Mouse (Mus musculus): ENCODE measurements around the gene Gm4131.

Gene Gm4131

DNA sequence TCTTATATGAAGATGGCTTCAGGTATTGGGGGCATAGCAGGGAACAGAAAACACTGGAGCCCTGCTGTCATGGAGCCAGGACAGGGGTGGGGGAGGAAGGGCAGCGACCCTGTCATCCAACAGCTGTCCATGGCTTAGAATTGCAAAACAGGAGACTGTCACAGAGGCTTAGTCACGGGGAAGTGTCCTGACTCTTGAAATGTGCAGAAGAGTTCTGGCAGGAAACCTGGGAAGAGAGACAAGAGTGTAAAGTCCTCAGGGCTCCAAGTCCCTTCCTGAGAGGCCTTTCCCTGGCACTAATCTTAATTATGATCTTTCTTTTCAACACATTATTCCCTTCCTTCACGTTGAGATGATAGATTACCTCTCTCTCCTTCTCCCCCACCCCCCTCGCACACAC lies 16.6 kb downstream of the Gm4131 start:
- in situ Hi-C loops (cut with MboI, MseI) = no loop called here

DNA sequence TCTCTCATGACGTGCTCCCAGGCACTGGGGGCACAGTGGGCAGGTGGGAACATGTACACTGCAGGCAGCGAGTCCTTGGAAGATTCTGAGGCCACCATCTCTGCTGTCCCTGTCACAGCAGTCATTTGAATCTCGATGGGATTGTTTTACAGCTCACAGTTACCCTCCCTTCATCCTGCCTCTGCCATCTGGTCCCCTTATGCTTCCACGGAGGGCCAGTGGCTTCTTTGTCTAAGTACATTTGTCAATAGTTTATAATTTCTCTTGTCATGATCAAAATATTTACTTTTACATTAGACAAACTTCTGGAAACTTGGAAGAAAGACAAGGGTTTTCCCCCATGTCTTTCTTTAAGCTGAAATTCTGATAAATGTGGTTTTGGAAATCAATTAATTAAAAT lies 20.0 kb downstream of the Gm4131 start:
- in situ Hi-C loops (cut with MboI, MseI) = no loop called here

DNA sequence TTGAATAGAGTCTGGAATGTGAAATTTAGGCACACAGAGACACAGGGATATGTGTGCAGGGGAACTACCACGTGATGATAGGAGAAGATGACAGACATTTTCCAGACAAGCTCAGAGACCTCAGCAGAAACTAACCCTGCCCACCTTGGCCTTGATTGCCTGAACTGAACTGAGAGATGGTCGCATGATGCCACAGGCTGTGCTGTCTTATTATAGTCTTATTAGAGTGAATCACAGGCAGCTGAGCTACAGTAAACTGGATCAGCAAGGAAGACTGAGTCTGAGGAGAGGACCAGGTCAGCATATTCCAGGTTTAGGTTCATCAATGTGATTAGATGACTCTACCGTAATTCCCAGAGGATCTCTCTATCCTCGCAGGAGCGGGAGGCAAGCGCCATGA lies 20.4 kb downstream of the Gm4131 start:
- in situ Hi-C loops (cut with MboI, MseI) = no loop called here

DNA sequence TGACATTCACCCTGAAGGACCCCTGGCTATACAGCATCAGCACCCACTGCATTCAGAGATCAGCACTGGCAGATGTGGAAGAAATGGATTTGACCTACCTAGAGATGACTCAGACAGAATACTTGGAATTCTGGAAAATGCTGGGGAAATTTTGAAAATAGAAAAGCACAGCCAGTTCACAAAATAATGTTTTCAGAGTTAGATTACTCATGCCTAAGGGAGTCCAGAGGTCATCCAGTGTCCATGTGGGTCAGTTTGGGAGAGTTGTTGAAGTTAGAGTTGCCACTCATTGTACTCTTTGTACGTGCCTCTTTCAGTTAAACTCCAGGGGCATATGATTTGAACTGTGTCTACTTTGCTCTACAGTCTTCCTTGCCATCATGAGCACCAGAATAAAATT lies 25.0 kb downstream of the Gm4131 start:
- in situ Hi-C loops (cut with MboI, MseI) = no loop called here

DNA sequence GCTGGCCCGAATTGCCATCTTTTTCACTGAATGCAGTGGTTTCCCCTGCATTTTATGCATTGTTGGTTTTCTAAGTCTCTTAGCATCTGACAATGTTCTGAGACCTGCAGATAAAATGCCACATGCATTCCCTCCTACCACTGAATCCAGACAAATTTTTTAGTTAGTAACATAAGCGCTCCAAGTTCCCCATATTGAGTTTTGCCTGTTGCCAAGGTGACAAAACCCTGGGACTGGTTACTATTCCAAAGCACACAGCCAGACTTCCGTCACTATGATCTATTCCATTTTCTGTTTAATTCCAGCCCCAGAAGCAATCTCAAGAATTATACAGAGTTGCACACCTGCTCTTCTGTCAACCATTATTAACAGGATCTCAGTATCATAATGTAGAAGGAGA lies 26.9 kb downstream of the Gm4131 start:
- in situ Hi-C loops (cut with MboI, MseI) = no loop called here

DNA sequence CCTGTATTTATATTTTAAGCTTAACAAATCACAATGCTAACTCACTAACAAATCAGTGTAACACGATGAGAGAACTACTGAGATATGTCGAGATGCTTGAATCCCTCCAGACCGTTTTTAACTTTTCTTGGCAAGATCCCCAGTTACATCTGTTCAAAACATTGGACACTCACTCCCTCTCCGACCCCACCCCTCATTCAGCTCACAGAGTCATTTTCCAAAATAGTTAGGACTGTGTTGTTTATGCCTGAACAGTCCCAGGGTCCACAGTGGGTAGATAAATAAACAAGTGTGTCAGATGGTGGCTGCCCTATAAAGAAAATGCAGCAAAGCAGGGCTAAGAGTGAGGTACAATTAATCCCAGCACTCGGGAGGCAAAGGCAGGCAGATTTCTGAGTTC lies 29.7 kb downstream of the Gm4131 start:
- in situ Hi-C loops (cut with MboI, MseI) = no loop called here

DNA sequence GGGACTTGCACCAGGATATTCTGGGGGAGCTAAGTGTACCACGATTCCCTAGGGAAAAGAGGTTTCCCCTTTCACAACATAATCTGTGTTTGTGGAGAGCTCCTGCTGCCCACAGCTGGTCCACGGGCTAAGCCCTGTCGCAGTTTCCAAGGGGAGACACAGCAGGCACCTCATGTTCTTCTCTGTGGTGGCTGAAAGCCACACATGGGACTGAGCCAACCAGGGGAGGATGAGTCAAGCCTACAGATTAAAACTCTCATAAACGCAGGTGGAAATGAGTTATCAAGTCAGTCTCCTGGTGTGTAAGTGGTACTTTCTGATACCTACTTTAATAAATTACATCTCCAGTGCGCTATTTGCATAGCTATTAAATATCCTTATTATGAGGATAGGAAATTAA lies 30.6 kb downstream of the Gm4131 start:
- in situ Hi-C loops (cut with MboI, MseI) = no loop called here

DNA sequence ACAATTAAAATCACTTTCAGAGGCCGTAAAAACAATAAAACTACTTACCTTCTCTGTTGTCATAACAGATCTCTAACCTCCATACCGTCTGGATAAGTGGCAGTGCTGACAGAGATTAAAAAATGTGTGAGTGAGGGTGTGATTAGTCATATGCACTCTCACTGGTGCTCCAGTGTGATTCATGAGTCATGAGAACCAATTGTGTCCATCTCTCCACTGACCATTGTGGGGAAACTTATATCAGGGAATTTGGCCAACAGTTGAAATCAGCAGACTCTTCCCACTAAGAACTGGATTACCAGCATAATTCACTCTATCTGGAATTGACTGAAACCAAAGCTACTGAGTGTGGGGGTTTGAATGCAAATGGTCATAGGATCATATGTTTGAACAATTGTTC lies 35.8 kb downstream of the Gm4131 start:
- in situ Hi-C loops (cut with MboI, MseI) = no loop called here

DNA sequence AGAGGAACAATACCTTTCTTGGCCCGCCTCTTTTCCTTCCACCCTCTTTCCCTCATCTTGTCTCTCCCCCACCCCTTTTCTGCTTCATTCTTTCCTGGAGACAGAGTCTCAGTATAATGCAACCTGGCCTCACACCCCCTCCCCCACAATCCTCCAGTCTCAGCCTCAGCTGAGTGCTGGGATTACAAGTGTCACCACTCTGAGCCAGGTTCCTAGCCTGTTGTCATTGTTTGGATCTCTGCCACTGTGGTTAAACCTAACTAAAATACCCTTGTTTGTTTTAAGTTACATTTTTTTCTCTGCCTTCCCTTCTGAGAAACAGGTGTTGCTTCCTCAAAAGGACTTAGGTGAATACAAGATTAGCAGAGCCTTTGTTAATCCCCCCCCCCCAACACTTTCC lies 53.9 kb downstream of the Gm4131 start:
- in situ Hi-C loops (cut with MboI, MseI) = no loop called here

DNA sequence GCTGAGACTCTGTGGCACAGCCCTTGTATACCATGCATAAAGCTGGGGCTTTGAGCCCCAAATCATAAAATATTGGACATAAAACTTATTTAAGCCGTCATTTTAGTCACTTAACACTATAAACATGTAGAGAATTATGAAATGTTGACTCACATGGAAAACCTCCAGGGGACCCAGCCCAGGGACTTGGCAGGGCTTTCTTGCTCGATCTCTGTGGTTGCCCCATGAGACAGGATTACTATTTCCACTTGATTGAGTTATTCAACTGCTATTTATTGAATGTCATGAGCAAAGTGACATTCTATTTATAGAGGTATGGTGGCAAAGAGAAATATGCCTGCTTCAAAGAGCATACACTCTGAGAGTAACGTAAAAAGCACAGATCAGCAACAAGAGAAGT lies 57.4 kb downstream of the Gm4131 start:
- in situ Hi-C loops (cut with MboI, MseI) = loop anchor here (10.0 kb wide), 1 partner anchor 1515 kb away; no protein-coding TSS in a partner anchor

DNA sequence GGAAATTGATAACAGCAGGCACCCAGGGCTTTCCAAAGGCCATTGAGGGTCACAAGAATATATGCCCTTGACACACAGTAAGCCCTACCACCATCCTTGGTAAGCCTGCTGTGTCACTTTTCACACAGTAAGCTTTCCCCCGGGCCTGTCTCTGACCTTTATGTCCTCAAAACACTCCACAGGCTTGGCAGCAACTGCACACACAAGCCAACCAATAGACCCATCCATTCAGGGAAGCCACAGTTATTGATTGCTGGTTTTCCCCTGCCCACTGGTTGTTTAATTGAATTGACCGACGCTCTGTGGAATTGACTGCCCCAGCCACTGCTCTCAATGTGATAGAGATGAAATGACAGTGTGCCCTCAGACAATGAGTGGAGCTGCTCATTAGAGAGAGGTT lies 60.5 kb downstream of the Gm4131 start:
- in situ Hi-C loops (cut with MboI, MseI) = loop anchor here (10.0 kb wide), 1 partner anchor 1511 kb away; no protein-coding TSS in a partner anchor

DNA sequence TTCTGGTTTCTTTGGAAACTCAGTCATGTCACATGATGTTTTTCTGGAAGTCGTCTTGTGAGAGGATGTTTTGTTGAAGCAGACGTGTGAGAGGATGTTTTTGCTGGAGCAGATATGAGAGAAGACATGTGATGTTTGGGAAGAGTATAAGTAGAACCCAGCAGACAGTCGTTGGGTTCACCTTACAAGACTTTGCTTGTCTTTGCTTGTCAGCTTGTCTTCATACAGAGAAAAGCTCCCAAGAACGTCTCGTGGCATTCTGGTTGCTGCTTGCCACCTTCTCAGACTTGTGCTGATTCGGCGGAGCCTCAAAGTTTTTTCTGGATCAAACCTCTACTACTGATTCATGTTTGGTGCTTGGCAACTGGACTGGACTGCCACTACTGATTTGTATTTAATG lies 69.3 kb downstream of the Gm4131 start:
- in situ Hi-C loops (cut with MboI, MseI) = no loop called here

DNA sequence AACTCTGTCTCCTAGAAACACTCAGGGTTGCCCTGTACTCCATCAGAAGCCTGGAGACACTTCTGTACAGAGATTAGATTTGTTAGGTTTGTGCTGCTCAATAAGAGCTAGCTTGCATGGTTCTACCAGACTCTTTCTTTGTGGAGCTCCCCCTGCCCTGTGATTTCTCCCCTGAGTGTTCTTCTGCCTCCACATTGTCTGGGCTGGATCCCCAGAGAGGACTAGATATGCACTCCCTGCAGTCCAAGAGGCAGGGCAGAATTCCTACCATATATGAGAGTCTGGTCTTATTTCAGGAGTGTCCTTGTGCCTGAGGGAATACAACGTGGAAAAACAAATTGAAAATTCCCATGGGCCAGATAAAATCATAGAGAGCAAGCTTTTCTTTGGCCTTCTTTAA lies 70.2 kb downstream of the Gm4131 start:
- in situ Hi-C loops (cut with MboI, MseI) = no loop called here

DNA sequence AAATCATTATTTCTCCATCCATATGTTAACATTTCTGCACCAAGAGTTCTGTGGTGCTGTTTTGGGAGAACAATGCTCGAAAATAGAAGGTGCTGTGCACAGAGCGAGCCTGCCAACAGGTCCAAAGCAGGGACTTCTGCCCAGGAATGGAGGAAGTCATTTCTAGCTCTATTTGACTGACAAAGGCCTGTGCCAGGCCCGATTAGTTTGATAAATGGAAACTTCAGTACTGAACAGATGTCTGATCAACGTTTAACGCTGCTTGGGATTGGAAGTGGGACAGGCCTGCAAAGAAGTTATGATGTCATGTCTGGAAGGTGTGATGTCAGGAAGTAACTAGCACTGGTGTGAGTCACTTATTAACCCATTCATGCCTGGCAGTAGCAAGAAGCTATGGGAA lies 73.3 kb downstream of the Gm4131 start:
- in situ Hi-C loops (cut with MboI, MseI) = no loop called here

DNA sequence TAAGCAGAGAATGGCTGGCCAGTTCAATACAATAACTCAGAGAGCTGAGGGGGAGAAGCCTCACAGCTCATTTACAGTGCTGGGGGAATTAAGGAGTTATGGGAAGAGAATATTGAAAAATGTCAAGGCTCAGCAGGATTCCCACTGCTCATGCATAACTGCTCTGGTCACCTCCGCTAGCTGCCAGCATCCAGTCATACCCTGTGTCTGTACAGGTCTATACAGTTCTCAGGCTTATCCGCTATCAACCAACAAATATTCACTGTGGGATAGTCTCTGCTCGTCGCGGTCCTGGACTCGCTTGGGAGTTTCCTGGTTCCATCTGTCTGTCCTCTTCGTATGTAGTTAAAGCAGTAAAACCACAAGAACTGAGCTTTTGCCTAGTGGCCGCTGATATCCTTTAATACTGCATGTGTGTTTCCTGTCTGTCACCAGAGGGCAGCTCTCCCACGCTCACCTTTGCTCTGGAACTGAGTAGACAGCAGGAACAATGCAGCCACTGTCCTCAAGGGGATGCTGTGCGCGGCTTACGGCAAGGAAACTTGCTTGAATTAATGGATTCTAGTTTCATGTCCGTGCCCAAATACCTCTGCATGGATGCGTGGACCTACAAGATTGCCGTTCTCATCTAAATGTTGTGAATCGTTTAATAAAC lies 74.4 kb downstream of the Gm4131 start:
- in situ Hi-C loops (cut with MboI, MseI) = no loop called here

DNA sequence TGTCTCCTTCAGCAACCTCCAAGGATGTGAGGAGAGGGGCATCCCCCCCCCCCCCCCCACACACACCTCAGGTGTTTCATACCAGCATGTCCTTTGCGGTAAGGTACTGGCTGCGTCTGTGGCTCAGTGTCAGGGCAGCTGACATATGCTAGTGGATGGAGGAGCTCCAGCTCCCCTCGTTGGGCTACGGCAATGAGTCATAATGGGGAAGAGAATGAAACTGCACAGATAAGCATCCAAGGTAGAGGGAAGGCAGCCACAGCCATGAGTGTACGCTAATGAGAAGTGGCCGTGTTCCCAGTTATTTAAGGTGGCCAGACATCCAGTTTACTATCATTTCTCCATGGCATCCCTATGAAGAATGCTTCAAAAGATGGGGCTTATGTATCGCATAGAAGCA lies 78.5 kb downstream of the Gm4131 start:
- in situ Hi-C loops (cut with MboI, MseI) = no loop called here

DNA sequence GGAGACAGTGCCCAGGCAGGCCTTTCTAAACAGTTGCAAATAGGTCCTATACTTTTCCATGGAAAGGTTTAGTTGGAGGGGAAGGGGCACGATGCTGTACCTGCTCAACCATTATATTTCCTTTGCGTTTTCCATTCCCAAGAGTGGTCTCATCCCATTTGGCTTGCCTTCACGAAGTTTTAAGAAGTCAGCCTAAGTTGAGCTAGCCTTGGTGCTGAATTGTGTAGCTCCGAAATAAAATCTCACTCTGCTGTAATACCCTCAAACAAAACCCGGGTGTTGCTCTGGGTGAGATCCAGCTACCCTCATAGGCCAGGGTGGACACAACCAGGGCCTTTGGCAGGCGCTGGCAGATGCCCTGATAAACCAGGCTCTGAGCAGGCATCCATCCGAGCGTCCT lies 85.3 kb downstream of the Gm4131 start:
- in situ Hi-C loops (cut with MboI, MseI) = no loop called here

DNA sequence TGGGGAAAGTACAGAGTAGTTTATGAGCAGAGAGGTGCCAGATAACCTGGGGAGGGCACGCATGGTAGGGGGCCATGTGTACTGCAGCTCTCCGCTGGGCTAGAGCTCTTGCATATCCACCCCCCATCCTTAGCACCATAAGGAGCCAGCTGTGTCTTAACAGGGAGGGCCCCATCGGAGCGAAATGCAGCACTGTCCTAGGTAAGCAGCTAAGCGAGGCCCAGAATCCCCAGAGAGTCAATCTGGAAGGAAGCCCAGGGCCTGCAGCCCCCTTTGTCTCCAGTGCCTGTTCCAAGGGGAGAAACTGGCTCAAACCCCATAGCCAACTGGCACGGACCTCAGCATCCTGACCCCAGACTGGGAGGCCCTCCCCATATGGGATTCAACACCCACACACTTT lies 87.3 kb downstream of the Gm4131 start:
- in situ Hi-C loops (cut with MboI, MseI) = no loop called here

DNA sequence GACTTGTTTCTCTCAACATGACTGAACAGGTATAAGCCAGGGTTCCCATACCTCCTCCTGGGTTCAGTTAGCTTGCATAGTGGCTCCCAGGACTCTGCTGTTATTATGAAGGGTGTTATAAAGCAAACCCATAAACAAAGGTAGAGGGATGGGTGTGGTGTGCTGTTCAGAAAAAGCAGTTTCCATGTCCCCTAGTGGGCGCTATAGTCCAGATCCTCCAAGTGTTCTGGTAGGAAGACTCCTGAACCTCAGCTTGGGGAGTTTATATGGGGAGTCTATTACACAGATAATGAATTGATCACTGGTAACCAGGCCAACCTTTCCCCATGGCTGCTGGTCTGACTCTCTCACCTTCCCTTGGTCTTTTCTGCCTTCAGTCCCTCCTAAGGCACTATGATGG lies 92.2 kb downstream of the Gm4131 start:
- in situ Hi-C loops (cut with MboI, MseI) = no loop called here

DNA sequence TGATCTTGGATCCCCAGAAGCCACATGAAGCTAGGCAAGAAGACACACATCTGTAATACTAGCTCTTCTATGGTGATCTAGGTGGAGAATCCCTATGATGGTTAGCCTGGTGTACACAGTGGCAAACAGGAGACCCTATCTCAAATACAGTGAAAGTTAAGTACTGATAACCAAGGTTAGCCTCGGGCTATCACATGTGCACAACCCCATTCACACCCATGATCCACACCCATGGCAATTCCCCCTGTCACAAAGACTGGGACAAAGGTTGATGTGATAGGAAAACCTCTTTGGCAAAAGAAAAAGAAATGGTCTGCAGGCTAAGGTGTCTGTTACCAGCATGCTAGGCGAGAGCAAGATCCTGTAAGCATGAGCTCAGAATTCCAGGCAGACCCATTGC lies 94.7 kb downstream of the Gm4131 start:
- in situ Hi-C loops (cut with MboI, MseI) = no loop called here

DNA sequence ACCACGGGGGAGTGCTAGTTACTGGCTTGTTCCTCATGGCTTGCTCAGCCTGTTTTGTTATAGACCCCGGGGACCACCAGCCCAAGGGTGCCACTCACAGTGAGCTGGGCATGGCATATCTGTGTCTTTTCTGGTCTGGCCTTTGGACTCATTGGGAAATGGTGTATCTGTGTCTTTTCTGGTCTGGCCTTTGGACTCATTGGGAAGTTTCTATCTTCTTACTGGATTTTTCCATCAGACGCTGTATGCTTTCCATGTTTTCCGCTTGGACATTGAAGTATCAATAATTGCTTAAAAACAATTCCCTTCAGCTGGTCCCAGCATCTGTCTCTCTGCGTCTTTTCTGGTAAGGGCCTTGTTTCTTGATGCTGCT lies 98.0 kb downstream of the Gm4131 start:
- in situ Hi-C loops (cut with MboI, MseI) = no loop called here

DNA sequence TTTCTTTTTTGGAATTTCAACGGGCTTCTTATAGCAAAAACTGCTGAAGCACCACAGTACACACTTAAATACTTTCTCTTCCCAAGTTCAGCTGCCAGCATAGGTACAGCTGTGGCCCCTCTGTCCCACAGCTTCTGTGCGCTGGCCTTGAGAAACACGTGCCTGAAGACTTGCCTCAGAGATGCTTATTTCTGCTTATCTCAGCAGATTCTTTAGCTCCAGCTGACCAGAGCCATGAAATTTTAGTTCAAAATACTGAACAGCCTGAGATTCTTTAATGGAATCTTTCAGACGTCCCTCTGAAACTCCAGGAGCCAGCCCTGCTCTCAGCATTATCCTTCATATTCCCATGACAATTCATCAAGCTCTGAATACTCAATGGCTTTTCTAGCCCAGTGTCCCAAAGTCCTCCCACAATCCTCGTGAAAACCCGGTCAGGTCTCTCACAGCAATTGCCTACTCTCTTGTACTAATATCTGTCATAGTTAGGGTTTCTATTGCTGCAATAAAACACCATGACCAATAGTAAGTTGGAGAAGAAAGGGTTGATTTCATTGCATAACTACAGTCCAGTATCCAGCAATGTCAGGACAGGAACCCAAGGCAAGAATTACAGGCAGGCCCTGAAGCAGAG lies 98.5 kb downstream of the Gm4131 start:
- in situ Hi-C loops (cut with MboI, MseI) = no loop called here

DNA sequence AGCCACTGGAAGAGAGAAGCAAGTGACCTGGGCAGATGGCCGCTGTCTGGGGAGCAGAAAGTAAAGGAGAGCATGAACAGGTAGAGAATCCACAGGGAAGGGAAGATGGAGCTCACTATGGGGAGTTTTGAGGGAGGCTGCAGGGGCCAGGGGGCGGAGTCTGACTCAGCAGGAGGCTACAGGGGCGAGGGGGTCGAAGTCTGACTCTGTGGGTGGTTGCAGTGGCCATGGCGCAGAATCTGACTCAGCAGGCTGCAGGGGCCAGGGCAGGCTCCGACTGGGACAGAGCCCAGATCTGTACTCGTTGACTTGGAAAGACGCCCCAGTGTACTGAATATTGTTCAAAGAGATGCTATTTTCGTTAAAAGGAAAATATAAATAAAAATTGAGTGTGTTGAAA lies 101.8 kb downstream of the Gm4131 start:
- in situ Hi-C loops (cut with MboI, MseI) = no loop called here

DNA sequence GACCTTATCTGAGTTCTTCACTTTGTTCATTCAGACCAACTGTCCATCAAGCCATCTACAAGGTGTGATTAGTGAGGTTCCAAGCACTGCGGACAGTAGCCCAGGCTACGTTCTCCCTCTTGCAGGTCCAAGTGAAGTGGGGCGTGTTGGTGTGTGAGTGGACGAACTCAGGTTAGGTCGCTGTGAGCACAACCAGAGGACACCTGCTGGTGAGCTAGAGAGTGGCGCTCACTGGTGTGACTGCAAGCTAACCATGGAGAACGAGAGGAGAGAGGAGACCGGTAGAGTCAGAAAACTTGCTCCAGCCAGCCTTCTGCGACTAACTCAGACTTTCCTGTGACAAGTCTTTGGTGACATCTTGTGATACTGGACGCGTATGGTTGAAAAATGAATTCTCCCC lies 107.2 kb downstream of the Gm4131 start:
- in situ Hi-C loops (cut with MboI, MseI) = loop anchor here (10.0 kb wide), 1 partner anchor 895 kb away; no protein-coding TSS in a partner anchor
